Mouse (Mus musculus): ENCODE measurements around the gene Tmem205.

GRCm38 (mm10) chr9:21929208-21929607, 1.9 kb upstream of the Tmem205 start:
- no peak for TF ChIP-seq FLI1 (IDR thresholded peaks at IDR 0.05; ENCODE audit: low read length)
- TF ChIP-seq GATA1 (IDR thresholded peaks at IDR 0.05; ENCODE audit: borderline replicate concordance, low read length) = no peak
